Mouse (Mus musculus): ENCODE results near the gene Creg1. TPM values are rescaled to one million over a fixed set of nuclear protein-coding genes. Genes with fewer than 3 reads are reported as not detected.

The Creg1 gene
- total RNA-seq (2015) (261 and 284 TPM in 2 replicates), total RNA-seq (2017) (96.7 and 120 TPM in 2 replicates)

- peak; percentile 79 for ATAC-seq (replicated peaks; ENCODE audit: poor library complexity)
These were observed at the start of gene Creg1 for GRCm38 (mm10) chr1:165763635-165764372. Creg1 (plus strand) TSS chr1:165763746.

GRCm38 (mm10) chr1:165713798-165714197 lies 49.7 kb upstream of the Creg1 start:
- no peak for ATAC-seq (replicated peaks; ENCODE audit: poor library complexity)

GRCm38 (mm10) chr1:165716426-165716825 lies 47.1 kb upstream of the Creg1 start:
- ATAC-seq (replicated peaks; ENCODE audit: poor library complexity), result no peak

- peak; percentile 75 for ATAC-seq (replicated peaks; ENCODE audit: poor library complexity)
These were observed 45.6 kb upstream of the Creg1 start for GRCm38 (mm10) chr1:165717711-165718542.

- ATAC-seq (replicated peaks; ENCODE audit: poor library complexity), result 0 out of 2 replicates have a peak, but pooled peaks have one; percentile 2
These were observed 44.9 kb upstream of the Creg1 start for GRCm38 (mm10) chr1:165718543-165719105.

GRCm38 (mm10) chr1:165722531-165723123 lies 40.9 kb upstream of the Creg1 start:
- no peak for ATAC-seq (replicated peaks; ENCODE audit: poor library complexity)

GRCm38 (mm10) chr1:165724219-165725033 lies 39.1 kb upstream of the Creg1 start:
- peak; percentile 61 for ATAC-seq (replicated peaks; ENCODE audit: poor library complexity)

GRCm38 (mm10) chr1:165725039-165725644 lies 38.4 kb upstream of the Creg1 start:
- peak; percentile 12; the same call in 1 of the 2 replicates for ATAC-seq (replicated peaks; ENCODE audit: poor library complexity)

GRCm38 (mm10) chr1:165726986-165727385 lies 36.6 kb upstream of the Creg1 start:
- no peak for ATAC-seq (replicated peaks; ENCODE audit: poor library complexity)

GRCm38 (mm10) chr1:165728057-165728639 lies 35.4 kb upstream of the Creg1 start:
- no peak for ATAC-seq (replicated peaks; ENCODE audit: poor library complexity)

GRCm38 (mm10) chr1:165730129-165730528 lies 33.4 kb upstream of the Creg1 start:
- ATAC-seq (replicated peaks; ENCODE audit: poor library complexity), result no peak

GRCm38 (mm10) chr1:165731553-165731952 lies 32.0 kb upstream of the Creg1 start:
- ATAC-seq (replicated peaks; ENCODE audit: poor library complexity), result peak; percentile 53

- peak; percentile 47 for ATAC-seq (replicated peaks; ENCODE audit: poor library complexity)
These were observed 28.7 kb upstream of the Creg1 start for GRCm38 (mm10) chr1:165734840-165735239.

GRCm38 (mm10) chr1:165735826-165736818 lies 27.4 kb upstream of the Creg1 start:
- ATAC-seq (replicated peaks; ENCODE audit: poor library complexity), result peak; percentile 84

- ATAC-seq (replicated peaks; ENCODE audit: poor library complexity), result peak; percentile 37
These were observed 26.1 kb upstream of the Creg1 start for GRCm38 (mm10) chr1:165737451-165737850.

GRCm38 (mm10) chr1:165737867-165738266 lies 25.7 kb upstream of the Creg1 start:
- ATAC-seq (replicated peaks; ENCODE audit: poor library complexity), result peak; percentile 37

- no peak for ATAC-seq (replicated peaks; ENCODE audit: poor library complexity)
These were observed 24.6 kb upstream of the Creg1 start for GRCm38 (mm10) chr1:165738985-165739384.

GRCm38 (mm10) chr1:165741989-165742388 lies 21.6 kb upstream of the Creg1 start:
- no peak for ATAC-seq (replicated peaks; ENCODE audit: poor library complexity)
